Mouse (Mus musculus) megakaryocyte, adult 5-6 weeks (primary cell): ENCODE measurements around the gene Gm8300. TPM values are rescaled to one million over a fixed set of nuclear protein-coding genes. Genes with fewer than 3 reads are reported as not detected.
"Not testable (repeated sequence)": the region's sequence is repeated elsewhere in the genome, so short reads cannot be mapped to it uniquely, and the experiment has no call there.

Source experiments
- ATAC-seq: 2 replicates; pipeline ENCODE4 v1.8.0; 2016; ENCODE audit warnings: mild to moderate bottlenecking, inconsistent platforms; ENCODE audit not compliant: poor library complexity, severe bottlenecking
- total RNA-seq, 2 experiments: library from RNA; stranded (forward) in 1 of 2; stranded (reverse) in 1 of 2; fragments of 153-499, 151-499 nt in 1 of 2; fragments of 221-1000, 200-1000 nt in 1 of 2; gene quantifications; 2 replicates each; pipeline versions ENCODE4 v1.2.3 to v1.2.4; 2015 to 2017

Gm8300 gene
- total RNA-seq (2015) (not detected in 2 replicates), total RNA-seq (2017) (not detected in 2 replicates)

- not testable (repeated sequence) for ATAC-seq
Measured at GRCm38 (mm10) chr12:87514016-87514415, at the start of gene Gm8300. TSS of gene Gm8300 (plus strand) at chr12:87514316.

GRCm38 (mm10) chr12:87464678-87465297 lies 49.3 kb upstream of the Gm8300 start:
- ATAC-seq = no peak

DNA sequence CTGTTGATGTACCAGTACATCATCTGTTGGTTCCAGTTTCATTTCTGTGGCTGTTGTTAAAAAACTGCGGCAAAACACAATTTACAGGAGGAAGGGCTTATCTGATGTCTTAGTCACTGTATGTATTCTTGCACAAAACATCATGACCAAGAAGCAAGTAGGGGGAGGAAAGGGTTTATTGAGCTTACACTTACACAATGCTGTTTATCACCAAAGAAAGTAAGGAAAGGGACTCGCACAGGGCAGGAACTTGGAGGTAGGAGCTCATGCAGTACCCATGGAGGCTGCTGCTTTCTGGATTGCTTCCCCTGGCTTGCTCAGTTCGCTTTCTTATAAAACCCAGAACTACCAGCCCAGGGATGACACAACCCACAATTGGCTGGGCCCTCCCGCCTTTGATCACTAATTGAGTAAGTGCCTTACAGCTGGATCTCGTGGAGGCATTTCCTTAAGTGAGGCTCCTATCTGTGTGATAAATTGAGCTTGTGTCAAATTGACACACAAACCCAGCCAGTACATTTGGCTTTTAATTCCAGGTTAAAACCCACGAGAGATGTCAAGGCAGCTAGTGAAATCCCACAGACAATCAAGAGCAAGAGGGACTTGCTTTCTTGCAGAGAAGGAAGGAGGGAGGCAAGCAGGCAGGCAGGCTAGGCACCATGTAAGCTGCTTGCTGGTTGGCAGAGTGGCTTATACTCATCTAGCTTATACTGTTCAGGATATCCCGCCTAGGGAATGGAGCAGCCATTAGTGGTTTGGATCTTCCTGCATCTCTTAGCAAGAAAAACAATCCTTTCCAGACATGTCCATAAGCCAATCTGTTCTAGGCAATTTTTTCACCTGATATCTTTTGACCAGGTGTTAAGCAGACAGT lies 43.6 kb upstream of the Gm8300 start:
- ATAC-seq = 0 out of 2 replicates have a peak, but pooled peaks have one; percentile 19

- no peak for ATAC-seq
Measured at GRCm38 (mm10) chr12:87471421-87471963, 42.6 kb upstream of the Gm8300 start.

DNA sequence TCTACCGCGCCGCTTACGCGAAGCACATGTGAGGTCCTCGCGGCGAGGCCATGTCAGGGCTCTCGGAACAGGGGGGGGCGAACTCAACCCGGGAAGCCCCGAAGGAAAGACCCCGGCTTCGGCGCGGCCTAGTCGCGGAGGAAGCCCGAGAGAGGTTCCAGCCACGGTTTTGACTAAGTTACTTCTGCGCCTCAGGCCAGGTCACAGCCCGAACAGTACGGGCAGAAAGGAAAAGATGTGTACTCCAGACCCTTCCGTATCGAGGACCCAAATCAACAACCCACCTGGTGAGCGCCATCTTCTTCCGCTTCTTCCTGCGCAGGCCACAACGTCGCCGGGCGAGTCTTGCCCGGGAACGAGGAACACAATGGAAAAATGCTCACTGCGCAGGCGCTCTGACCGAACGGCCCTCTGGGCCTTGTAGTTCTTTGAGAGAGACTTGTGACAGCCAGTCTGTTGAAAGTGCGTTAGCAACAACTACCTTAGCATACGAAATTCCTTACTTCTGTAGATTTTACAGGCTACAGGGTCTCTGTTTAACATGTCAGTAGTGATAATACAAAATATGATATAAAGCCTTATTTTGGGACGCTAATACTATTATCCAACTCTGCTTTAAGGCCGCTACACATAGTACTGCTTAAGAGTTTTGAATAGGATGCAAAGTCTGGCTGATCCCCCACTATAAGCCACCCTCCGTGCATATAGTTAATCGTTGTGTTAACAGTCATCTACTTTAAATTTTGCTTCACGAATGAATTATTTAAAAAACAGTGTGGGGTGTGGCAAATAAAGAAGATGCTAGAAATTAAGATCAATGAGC lies 41.9 kb upstream of the Gm8300 start, which contains the start of gene Snw1:
Snw1 (minus strand) TSS at position 311 of the 823 bp plus-strand sequence.
- ATAC-seq = peak; percentile 91

DNA sequence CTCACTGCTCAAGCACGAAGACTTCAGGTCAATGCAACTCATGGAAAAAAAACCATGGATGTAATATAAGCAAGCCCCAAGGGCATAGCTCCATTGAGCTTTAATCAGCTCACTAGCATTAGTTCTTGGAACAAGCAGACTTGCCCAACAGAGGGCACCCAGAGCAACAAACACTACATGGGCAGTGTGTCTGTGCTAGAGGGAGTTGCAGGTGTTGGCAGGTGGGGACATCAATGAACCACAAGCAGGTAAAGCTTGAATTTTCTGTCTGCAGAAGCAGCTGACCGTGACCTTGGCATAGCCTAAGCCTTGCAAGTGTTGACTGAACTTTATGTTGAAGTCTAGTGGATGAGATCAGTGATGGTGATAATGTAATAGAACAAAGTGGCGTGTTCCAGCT lies 39.4 kb upstream of the Gm8300 start:
- no peak for ATAC-seq

DNA sequence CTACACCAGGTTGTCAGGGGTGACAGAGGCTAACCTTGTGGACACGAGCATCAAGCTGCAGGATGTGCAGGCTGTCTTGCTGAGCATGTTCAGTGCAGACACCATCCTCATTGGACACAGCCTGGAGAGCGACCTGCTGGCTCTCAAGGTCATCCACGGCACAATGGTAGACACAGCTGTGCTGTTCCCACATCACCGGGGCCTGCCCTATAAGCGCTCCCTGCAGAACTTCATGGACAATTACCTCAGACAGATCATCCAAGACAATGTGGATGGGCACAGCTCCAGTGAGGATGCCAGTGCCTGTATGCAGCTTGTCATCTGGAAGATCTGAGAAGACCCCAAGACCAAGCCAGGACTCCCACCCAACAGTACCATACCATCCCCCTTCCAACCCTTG lies 31.6 kb upstream of the Gm8300 start:
- ATAC-seq = not testable (repeated sequence)

DNA sequence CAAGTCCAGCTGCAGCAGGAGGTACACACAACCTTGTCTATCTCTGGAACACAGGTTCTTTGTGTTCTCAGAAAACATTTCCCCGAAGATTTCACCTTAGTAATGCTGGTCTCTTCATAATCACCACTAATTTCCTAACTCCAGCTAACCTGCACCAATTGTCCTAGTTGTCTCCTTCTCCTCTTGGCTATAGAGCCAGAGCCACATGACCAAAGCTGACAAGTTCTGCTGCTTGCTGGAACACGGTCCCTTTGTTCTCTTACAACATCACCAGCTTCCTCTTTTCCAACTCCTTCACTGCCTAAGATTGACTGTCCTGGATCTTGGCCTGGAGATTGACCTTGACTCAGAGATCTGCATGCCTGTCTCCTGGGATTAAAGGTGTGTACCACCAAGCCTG lies 25.4 kb upstream of the Gm8300 start:
- peak; percentile 51 for ATAC-seq

DNA sequence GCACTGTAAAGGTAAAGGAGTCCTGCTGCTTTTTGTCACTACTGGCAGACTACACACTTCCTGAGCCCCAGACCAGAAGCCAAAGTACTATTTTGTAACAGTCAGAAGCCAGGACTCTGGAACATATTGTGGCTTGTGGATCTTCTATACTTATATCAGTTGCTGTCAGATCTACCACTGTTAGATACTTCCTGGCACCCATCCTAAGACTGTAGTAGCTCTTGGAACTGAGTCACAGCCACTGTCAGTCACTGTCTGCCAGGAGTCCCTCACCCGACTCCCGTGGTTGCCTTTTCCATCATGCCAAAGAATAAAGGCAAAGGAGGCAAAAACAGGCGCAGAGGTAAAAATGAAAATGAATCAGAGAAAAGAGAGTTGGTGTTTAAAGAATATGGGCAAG lies 19.7 kb upstream of the Gm8300 start, which contains the start of gene Gm5788:
Gm5788 (plus strand) TSS at position 301 of the 400 bp plus-strand sequence.
- ATAC-seq = not testable (repeated sequence)

DNA sequence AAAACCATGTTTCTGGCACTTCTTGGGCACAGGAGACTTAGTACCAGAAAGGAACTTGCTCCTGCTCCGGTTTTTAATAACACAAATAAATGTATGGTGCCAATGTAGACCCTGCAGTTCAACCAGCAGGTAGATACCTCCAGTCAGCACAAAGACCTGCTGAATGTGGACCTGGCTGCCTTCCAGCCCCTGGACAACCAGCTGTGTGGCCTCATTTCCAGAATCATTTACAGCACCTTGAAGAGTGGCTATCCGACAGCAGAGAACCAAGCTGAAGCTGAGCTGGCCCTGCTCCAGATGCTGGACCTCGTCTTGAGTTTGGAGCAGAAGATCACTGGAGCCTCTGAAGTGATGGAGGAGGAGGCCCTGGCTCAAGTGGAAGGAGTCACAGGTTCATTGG lies 5.5 kb downstream of the Gm8300 start:
- not testable (repeated sequence) for ATAC-seq

- ATAC-seq = no peak
Measured at GRCm38 (mm10) chr12:87543927-87544326, 29.8 kb downstream of the Gm8300 start.

DNA sequence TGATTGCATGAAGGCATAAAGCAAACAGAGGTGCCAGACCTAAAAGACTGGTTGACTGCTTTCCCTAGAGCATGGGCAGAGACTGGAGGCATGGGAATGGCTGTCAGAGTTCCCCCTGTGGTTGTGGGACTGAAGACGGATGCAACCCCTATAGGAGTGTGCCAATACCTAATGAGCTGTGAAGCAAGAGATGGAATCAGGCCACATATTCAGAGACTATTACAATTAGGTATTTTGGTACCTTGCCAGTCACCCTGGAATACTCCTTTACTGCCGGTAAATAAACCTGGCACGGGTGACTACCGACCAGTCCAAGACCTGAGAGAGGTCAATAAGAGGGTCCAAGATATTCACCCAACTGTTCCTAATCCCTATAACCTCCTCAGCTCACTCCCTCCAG lies 36.5 kb downstream of the Gm8300 start:
- ATAC-seq = not testable (repeated sequence)

Other genes with a start within 250 kb of the Gm8300 start
- 29.3 and 38.2 TPM in 2 replicates for gene Vipas39, start 248.1 kb upstream of the Gm8300 start, total RNA-seq (2015)
- 26.4 and 30.9 TPM in 2 replicates for gene Vipas39, start 248.1 kb upstream of the Gm8300 start, total RNA-seq (2017)
- gene Ahsa1, start 247.8 kb upstream of the Gm8300 start, total RNA-seq (2015) = 45.5 and 61.6 TPM in 2 replicates
- gene Ahsa1, start 247.8 kb upstream of the Gm8300 start, total RNA-seq (2017) = 166 and 169 TPM in 2 replicates
- not detected in 2 replicates for gene Ism2, start 214.6 kb upstream of the Gm8300 start, total RNA-seq (2015)
- gene Ism2, start 214.6 kb upstream of the Gm8300 start, total RNA-seq (2017) = not detected in 2 replicates
- gene Sptlc2, start 126.0 kb upstream of the Gm8300 start, total RNA-seq (2015) = 210 and 245 TPM in 2 replicates
- gene Sptlc2, start 126.0 kb upstream of the Gm8300 start, total RNA-seq (2017) = 168 and 181 TPM in 2 replicates
- 74.3 and 85.7 TPM in 2 replicates for gene Slirp, start 70.4 kb upstream of the Gm8300 start, total RNA-seq (2015)
- 34.3 and 64.3 TPM in 2 replicates for gene Slirp, start 70.4 kb upstream of the Gm8300 start, total RNA-seq (2017)
- 17.7 and 19.5 TPM in 2 replicates for gene Alkbh1, start 70.3 kb upstream of the Gm8300 start, total RNA-seq (2015)
- 25.6 and 32.2 TPM in 2 replicates for gene Alkbh1, start 70.3 kb upstream of the Gm8300 start, total RNA-seq (2017)
- 38.4 and 38.9 TPM in 2 replicates for gene Snw1, start 42.0 kb upstream of the Gm8300 start, total RNA-seq (2015)
- gene Snw1, start 42.0 kb upstream of the Gm8300 start, total RNA-seq (2017) = 124 and 141 TPM in 2 replicates
- not detected in 2 replicates for gene Gm5788, start 19.6 kb upstream of the Gm8300 start, total RNA-seq (2015)
- not detected in 2 replicates for gene Gm5788, start 19.6 kb upstream of the Gm8300 start, total RNA-seq (2017)
- not detected in 2 replicates for gene Oog1, start 88.4 kb downstream of the Gm8300 start, total RNA-seq (2015)
- not detected in 2 replicates for gene Oog1, start 88.4 kb downstream of the Gm8300 start, total RNA-seq (2017)
- gene Gm4027, start 104.6 kb downstream of the Gm8300 start, total RNA-seq (2015) = not detected in 2 replicates
- gene Gm4027, start 104.6 kb downstream of the Gm8300 start, total RNA-seq (2017) = not detected in 2 replicates
- gene Gm16381, start 130.3 kb downstream of the Gm8300 start, total RNA-seq (2015) = not detected in 2 replicates
- not detected in 2 replicates for gene Gm16381, start 130.3 kb downstream of the Gm8300 start, total RNA-seq (2017)